Mouse (Mus musculus) midbrain, embryonic 11.5 days (tissue): ENCODE results near the gene Olfr767. TPM values are rescaled to one million over a fixed set of nuclear protein-coding genes. Genes with fewer than 3 reads are reported as not detected.
A peak's percentile ranks its signal among the peaks of the same experiment; 100 is the strongest.

Experiments used
- ATAC-seq: fragments of 200-750 bp; cut with Nextera tagmentation; 2 replicates; pipeline ENCODE4 v1.8.0; 2017; ENCODE audit warnings: moderate TSS enrichment, moderate library complexity; ENCODE audit not compliant: low FRiP score
- DNase-seq: peaks from one replicate; pipeline ENCODE4 v3.0.0; 2015; ENCODE audit warnings: low spot score; ENCODE audit errors: missing footprints
- H3K27ac ChIP-seq: fragments of 300-500 bp; sonication (generic); 2 replicates; pipeline ENCODE4 v1.5.1; 2014; ENCODE audit warnings: low read depth, low read length
- H3K27me3 ChIP-seq: fragments of 300-500 bp; sonication (generic); 2 replicates; pipeline ENCODE4 v1.6.1; 2014; ENCODE audit warnings: mild to moderate bottlenecking, low read length, moderate library complexity, mixed read lengths; ENCODE audit not compliant: control insufficient read depth, insufficient read depth
- H3K36me3 ChIP-seq: fragments of 300-500 bp; sonication (generic); 2 replicates; pipeline ENCODE4 v1.6.1; 2014; ENCODE audit warnings: mild to moderate bottlenecking, low read length, moderate library complexity, mixed read lengths; ENCODE audit not compliant: control insufficient read depth, insufficient read depth
- H3K4me1 ChIP-seq: fragments of 300-500 bp; sonication (generic); 2 replicates; pipeline ENCODE4 v1.6.1; 2014; ENCODE audit warnings: low read length; ENCODE audit not compliant: control insufficient read depth, insufficient read depth
- H3K4me2 ChIP-seq: fragments of 300-500 bp; sonication (generic); 2 replicates; pipeline ENCODE4 v1.6.1; 2014; ENCODE audit warnings: mild to moderate bottlenecking, moderate library complexity
- H3K4me3 ChIP-seq: fragments of 300-500 bp; sonication (generic); 2 replicates; pipeline ENCODE4 v1.5.1; 2014; ENCODE audit warnings: low read depth, low read length
- H3K9ac ChIP-seq: fragments of 300-500 bp; sonication (generic); 2 replicates; pipeline ENCODE4 v1.6.1; 2014; ENCODE audit warnings: low read length
- H3K9me3 ChIP-seq: fragments of 300-500 bp; sonication (generic); 2 replicates; pipeline ENCODE4 v1.6.1; 2016; ENCODE audit warnings: low read length; ENCODE audit not compliant: control insufficient read depth
- WGBS: fragments of 180-500 bp; shearing (Covaris S2); extraction: QIAGEN DNeasy Blood & Tissue Kit; methylation state at CpG from one replicate; pipeline ENCODE4 v1.1.7; 2014; 5-methylcytosine and 5-hydroxymethylcytosine counted together
- polyA plus RNA-seq: library from polyadenylated mRNA; unstranded; fragments of >200 nt; fragmentation: Nextera tagmentation; extraction: Ambion mirVana; gene quantifications from 2 replicates; pipeline ENCODE4 v1.2.1, GENCODE M21; 2014

Olfr767 gene
- polyA plus RNA-seq, 1 experiment from 2014 or later = not detected

DNA sequence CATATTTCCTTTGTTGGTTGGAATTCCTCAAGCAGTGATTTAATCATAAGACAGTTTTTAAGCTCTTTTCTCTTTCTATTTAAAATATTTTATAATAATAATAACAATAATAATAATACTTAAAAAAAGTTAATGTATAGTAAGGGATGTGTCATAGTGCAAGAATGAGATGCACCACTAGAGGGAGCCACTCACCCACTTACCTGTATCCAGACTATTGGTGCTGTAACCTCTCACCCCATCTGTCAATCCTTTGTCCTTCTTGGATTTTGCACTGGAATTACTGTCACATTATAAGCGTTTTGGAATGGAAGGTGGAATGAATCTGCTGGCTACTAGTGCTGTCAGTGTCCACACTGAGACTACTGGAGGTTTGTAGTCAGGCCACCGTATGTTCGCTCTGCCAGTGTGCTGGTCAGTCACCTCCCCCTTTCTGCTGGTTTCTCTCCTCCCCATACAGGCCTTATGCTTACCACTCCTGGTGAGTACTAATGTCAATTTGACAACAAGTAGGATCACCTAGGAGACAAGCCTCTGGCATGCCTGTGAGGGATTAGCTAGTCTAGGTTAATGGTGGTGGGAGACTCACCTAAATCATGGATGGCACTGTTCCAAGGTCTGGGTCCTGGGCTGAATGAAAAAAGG lies 56.6 kb downstream of the Olfr767 start:
- Histone ChIP-seq H3K27me3 (no peaks in the 10 kb centered on the region), H3K36me3 (no peaks in the 10 kb centered on the region), H3K4me1 (no peaks in the 10 kb centered on the region), H3K9ac (no peak overlapping the region), H3K9me3 (no peaks in the 10 kb centered on the region), H3K4me3 (no peak overlapping the region), H3K27ac (no peak overlapping the region), H3K4me2 (no peak overlapping the region)
- 65% methylated on average over 3 of the region's 3 CpGs for WGBS
- ATAC-seq (peak; percentile 84), DNase-seq (peak; percentile 95)

Other genes with a start within 250 kb of the Olfr767 start
- 10.0 and 10.2 TPM in 2 replicates for gene Gdf11, start 191.2 kb downstream of the Olfr767 start, polyA plus RNA-seq
- gene Cd63, start 181.9 kb downstream of the Olfr767 start, polyA plus RNA-seq = 168 and 177 TPM in 2 replicates
- gene Rdh5, start 160.0 kb downstream of the Olfr767 start, polyA plus RNA-seq = 11.3 TPM in 2 replicates
- 242 and 271 TPM in 2 replicates for gene Bloc1s1, start 158.9 kb downstream of the Olfr767 start, polyA plus RNA-seq
- gene Itga7, start 149.1 kb downstream of the Olfr767 start, polyA plus RNA-seq = 1.6 and 1.7 TPM in 2 replicates
- gene Mettl7b, start 121.9 kb downstream of the Olfr767 start, polyA plus RNA-seq = not detected in 2 replicates
- not detected in 2 replicates for gene Olfr9, start 93.5 kb downstream of the Olfr767 start, polyA plus RNA-seq
- not detected in 2 replicates for gene Olfr763, start 72.1 kb downstream of the Olfr767 start, polyA plus RNA-seq
- not detected in 2 replicates for gene Olfr764-ps1, start 43.0 kb downstream of the Olfr767 start, polyA plus RNA-seq
- not detected in 2 replicates for gene Olfr765, start 32.9 kb downstream of the Olfr767 start, polyA plus RNA-seq
- not detected in 2 replicates for gene Olfr766-ps1, start 13.9 kb downstream of the Olfr767 start, polyA plus RNA-seq
- gene Olfr768, start 16.5 kb upstream of the Olfr767 start, polyA plus RNA-seq = not detected in 2 replicates
- not detected in 2 replicates for gene Olfr769, start 35.0 kb upstream of the Olfr767 start, polyA plus RNA-seq
- gene Olfr770, start 56.1 kb upstream of the Olfr767 start, polyA plus RNA-seq = not detected in 2 replicates
- not detected in 2 replicates for gene Olfr771, start 81.8 kb upstream of the Olfr767 start, polyA plus RNA-seq
- not detected in 2 replicates for gene Olfr772, start 95.0 kb upstream of the Olfr767 start, polyA plus RNA-seq
- not detected in 2 replicates for gene Olfr773, start 104.5 kb upstream of the Olfr767 start, polyA plus RNA-seq
- gene Olfr774, start 153.3 kb upstream of the Olfr767 start, polyA plus RNA-seq = not detected in 2 replicates
- not detected in 2 replicates for gene Olfr775, start 165.5 kb upstream of the Olfr767 start, polyA plus RNA-seq
- not detected in 2 replicates for gene Olfr776, start 176.2 kb upstream of the Olfr767 start, polyA plus RNA-seq
- gene Olfr777, start 188.6 kb upstream of the Olfr767 start, polyA plus RNA-seq = not detected in 2 replicates
- not detected in 2 replicates for gene Olfr780, start 235.2 kb upstream of the Olfr767 start, polyA plus RNA-seq
- gene Olfr781, start 245.9 kb upstream of the Olfr767 start, polyA plus RNA-seq = not detected in 2 replicates